Mouse (Mus musculus): ENCODE measurements at regions not wholly inside any gene's neighbourhood (a gene's known extent, or its start where the extent isn't known, plus 50 kb on each side); places are given as distances from the start of the nearest gene placed in this dataset.
A peak's percentile ranks its signal among the peaks of the same experiment; 100 is the strongest.

- DNase-seq: no peak
Observed at GRCm38 (mm10) chr1:12334186-12334585, 920.3 kb downstream of the A830018L16Rik start.

GRCm38 (mm10) chr1:12344726-12345438 lies 931.0 kb downstream of the A830018L16Rik start:
- DNase-seq: peak; percentile 23

GRCm38 (mm10) chr1:12345439-12345819 lies 931.5 kb downstream of the A830018L16Rik start:
- no peak for DNase-seq

- no peak for DNase-seq
Observed at GRCm38 (mm10) chr1:12354531-12354930, 940.6 kb downstream of the A830018L16Rik start.

- no peak for DNase-seq
Observed at GRCm38 (mm10) chr1:12367872-12368271, 954.0 kb downstream of the A830018L16Rik start.

GRCm38 (mm10) chr1:12372968-12373367 lies 959.1 kb downstream of the A830018L16Rik start:
- no peak for DNase-seq

GRCm38 (mm10) chr1:12398146-12398884 lies 984.4 kb downstream of the A830018L16Rik start:
- peak; percentile 33 for DNase-seq

- peak; percentile 9 for DNase-seq
Observed at GRCm38 (mm10) chr1:12405391-12406270, 991.7 kb downstream of the A830018L16Rik start.

GRCm38 (mm10) chr1:12409738-12410523 lies 996.0 kb downstream of the A830018L16Rik start:
- DNase-seq: no peak

GRCm38 (mm10) chr1:12410524-12410886 lies 996.6 kb downstream of the A830018L16Rik start:
- DNase-seq: no peak

- no peak for DNase-seq
Observed at GRCm38 (mm10) chr1:12424510-12424909, 1010.6 kb downstream of the A830018L16Rik start.

- DNase-seq: no peak
Observed at GRCm38 (mm10) chr1:12437894-12438293, 1024.0 kb downstream of the A830018L16Rik start.

- DNase-seq: no peak
Observed at GRCm38 (mm10) chr1:12466255-12466654, 1052.3 kb downstream of the A830018L16Rik start.

- peak; percentile 17 for DNase-seq
Observed at GRCm38 (mm10) chr1:12478983-12479763, 1065.3 kb downstream of the A830018L16Rik start.

GRCm38 (mm10) chr1:12500442-12500841 lies 1086.5 kb downstream of the A830018L16Rik start:
- peak; percentile 9 for DNase-seq

- DNase-seq: peak; percentile 7
Observed at GRCm38 (mm10) chr1:12507997-12508396, 1094.1 kb downstream of the A830018L16Rik start.

- no peak for DNase-seq
Observed at GRCm38 (mm10) chr1:12510129-12510816, 1096.4 kb downstream of the A830018L16Rik start.

GRCm38 (mm10) chr1:12519601-12520000 lies 1105.7 kb downstream of the A830018L16Rik start:
- no peak for DNase-seq

- no peak for DNase-seq
Observed at GRCm38 (mm10) chr1:12555859-12556258, 1142.0 kb downstream of the A830018L16Rik start.

GRCm38 (mm10) chr1:12571755-12572358 lies 1158.0 kb downstream of the A830018L16Rik start:
- no peak for DNase-seq

All from heart, postnatal 4 days (tissue).